8 mouse cellular contexts compared by ENCODE assay signal in genomic region chr12:59130651-59131577, GRCm38 (mm10). TPM values are rescaled to one million over a fixed set of nuclear protein-coding genes. Genes with fewer than 3 reads are reported as not detected.
DNase-seq lines count a peak whose midpoint lies in the region; ATAC-seq and TF ChIP-seq lines count a peak whose summit lies in the region.

No protein-coding gene starts in this region.

- peak overlapping the region; percentile 70 to 92 for H3K4me3 ChIP-seq in ES-E14 (ENCODE audit: insufficient read depth in 1 of 2, low read depth in 1 of 2, low read length in 2 of 2, poor library complexity in 1 of 2, severe bottlenecking in 1 of 2)
- peak overlapping the region; percentile 61 for H3K4me3 ChIP-seq in forebrain, embryonic 16.5 days (replicated peaks; ENCODE audit: low read length)
- peak overlapping the region; percentile 93 for H3K4me3 ChIP-seq in lung, embryonic 15.5 days

- under 1% methylated on average over 79 of the region's 100 CpGs for WGBS in forebrain, embryonic 16.5 days
- under 1% methylated on average over 95 of the region's 100 CpGs for WGBS in lung, embryonic 15.5 days

- no peak overlapping the region for H3K27ac ChIP-seq in ES-E14 (ENCODE audit: insufficient read depth, low read depth, low read length, poor library complexity, severe bottlenecking)
- H3K27ac ChIP-seq in forebrain, embryonic 16.5 days (ENCODE audit: low read length), result peak overlapping the region; percentile 87
- peak overlapping the region; percentile 96 for H3K27ac ChIP-seq in lung, embryonic 15.5 days

- H3K4me1 ChIP-seq in ES-E14 (ENCODE audit: control insufficient read depth in 2 of 2, insufficient read depth in 2 of 2, low read length in 2 of 2, poor library complexity in 1 of 2), result peaks cover 4% of the 10 kb centered on the region in 2 experiments; a peak in 2 of 4 replicates
- peaks cover 19% of the 10 kb centered on the region for H3K4me1 ChIP-seq in forebrain, embryonic 16.5 days (replicated peaks; ENCODE audit: control insufficient read depth, insufficient read depth, low read length)
- H3K4me1 ChIP-seq in lung, embryonic 15.5 days, result peaks cover 18% of the 10 kb centered on the region; the same call in 1 of the 2 replicates

- peak; percentile 70 for DNase-seq in ES-E14 (ENCODE audit: low read depth, low spot score)
- DNase-seq in cerebellum, adult 11-12 months, result peak; percentile 95
- DNase-seq in heart, postnatal 4 days, result peak; percentile 95
- peak; percentile 82 to 93 for DNase-seq in layer of hippocampus, adult 8-10 months (ENCODE audit: low spot score in 2 of 2)
- peak; percentile 90 for DNase-seq in ovary, adult 18-20 months (ENCODE audit: low spot score)
- peak; percentile 93 for DNase-seq in thymus, postnatal 0 days (ENCODE audit: low spot score)

- ATAC-seq in forebrain, embryonic 16.5 days, result peak; percentile 97
- ATAC-seq in lung, embryonic 15.5 days (ENCODE audit: borderline replicate concordance, extremely low read depth, low FRiP score, low TSS enrichment), result peak; percentile 95

- H3K27me3 ChIP-seq in forebrain, embryonic 16.5 days (replicated peaks; ENCODE audit: control insufficient read depth, insufficient read depth, low read length), result no peaks in the 10 kb centered on the region
- no peaks in the 10 kb centered on the region for H3K27me3 ChIP-seq in lung, embryonic 15.5 days

- H3K4me2 ChIP-seq in forebrain, embryonic 16.5 days (ENCODE audit: low read length), result peak overlapping the region; percentile 73
- H3K4me2 ChIP-seq in lung, embryonic 15.5 days, result peak overlapping the region; percentile 71

- in situ Hi-C loops in ES-E14 (cut with MboI; ENCODE audit: low sequenced_read_pairs in 2 of 2, unreplicated experiment in 2 of 2), result no loop called here

- H3K36me3 ChIP-seq in ES-E14 (ENCODE audit: control insufficient read depth, insufficient read depth, low read length, poor library complexity, severe bottlenecking), result no peaks in the 10 kb centered on the region
- H3K36me3 ChIP-seq in forebrain, embryonic 16.5 days (ENCODE audit: control insufficient read depth, insufficient read depth), result no peaks in the 10 kb centered on the region
- H3K36me3 ChIP-seq in lung, embryonic 15.5 days, result 0 out of 2 replicates have a peak, but pooled peaks cover 3% of the 10 kb centered on the region

- H3K9ac ChIP-seq in ES-E14 (ENCODE audit: insufficient read depth, low read depth, low read length, poor library complexity, severe bottlenecking), result peak overlapping the region; percentile 91
- peak overlapping the region; percentile 83 for H3K9ac ChIP-seq in forebrain, embryonic 16.5 days (replicated peaks; ENCODE audit: low read depth, low read length)
- peak overlapping the region; percentile 89 for H3K9ac ChIP-seq in lung, embryonic 15.5 days

- no peaks in the 10 kb centered on the region for H3K9me3 ChIP-seq in ES-E14 (ENCODE audit: control insufficient read depth, insufficient read depth, low read depth, low read length)
- H3K9me3 ChIP-seq in forebrain, embryonic 16.5 days (ENCODE audit: control insufficient read depth, low read length), result no peaks in the 10 kb centered on the region
- no peaks in the 10 kb centered on the region for H3K9me3 ChIP-seq in lung, embryonic 15.5 days

TF ChIP-seq in ES-E14, 5 proteins besides CTCF, POLR2A, EP300 and RAD21:
- TF ChIP-seq HCFC1 (IDR thresholded peaks at IDR 0.05; ENCODE audit: borderline replicate concordance, insufficient read depth, low read length) (peak; percentile 56; the same call in 1 of the 2 replicates), ZNF384 (IDR thresholded peaks at IDR 0.05; ENCODE audit: low read depth, low read length) (no peak), ZC3H11A (IDR thresholded peaks at IDR 0.05; ENCODE audit: borderline replicate concordance, low read depth, low read length) (no peak)

RNA-seq across cellular contexts. Expression of gene Mia2, which starts 35.3 kb away (rescaled TPM):
- 45.8 and 50.0 TPM in 2 replicates for total RNA-seq in ES-E14 (2012; rRNA removed)
- 33.0 and 41.5 TPM in 2 replicates for polyA plus RNA-seq in forebrain, embryonic 16.5 days (2015; fragmentation: Nextera tagmentation; extraction: Ambion mirVana)
- 10 to 100 TPM; 40.6 to 46.0 TPM for total RNA-seq in heart, postnatal 4 days (2021)
- total RNA-seq in layer of hippocampus, adult 8-10 months (2022), result 10 to 100 TPM; 47.8 to 51.6 (median 49.6) TPM
- polyA plus RNA-seq in lung, embryonic 15.5 days (2015; fragmentation: Nextera tagmentation; extraction: Ambion mirVana), result 53.8 and 59.9 TPM in 2 replicates
- 181 and 195 TPM in 2 replicates for polyA plus RNA-seq in thymus, postnatal 0 days (2015; fragmentation: Nextera tagmentation; extraction: Ambion mirVana)
